Mouse (Mus musculus): ENCODE measurements around the gene Sowahd.
"Not testable (repeated sequence)": the region's sequence is repeated elsewhere in the genome, so short reads cannot be mapped to it uniquely, and the experiment has no call there.

Gene Sowahd

GRCm38 (mm10) chrX:37048066-37048889, at the start of gene Sowahd:
Gene Sowahd (plus strand): TSS chrX:37048845.
- DNase-seq, result no peak

DNA sequence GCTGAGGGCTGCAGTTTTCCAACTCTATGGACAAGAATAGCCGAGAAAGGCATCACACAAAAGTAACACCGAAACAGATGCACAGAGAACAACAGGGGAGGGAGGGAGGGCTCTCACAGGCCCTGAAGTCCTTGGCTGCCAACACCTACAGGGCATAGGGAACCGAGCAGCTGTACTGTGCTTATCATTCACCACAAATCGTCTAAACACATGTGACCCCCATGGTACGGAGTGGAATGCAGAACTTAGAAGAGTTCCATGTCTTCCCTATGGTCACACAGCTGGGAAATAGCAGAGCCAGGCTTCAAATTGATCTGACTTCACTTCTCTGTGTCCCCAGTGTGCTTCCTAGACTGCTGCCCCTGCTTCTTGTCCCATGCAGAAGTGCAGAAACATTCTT, 34.8 kb upstream of the Sowahd start:
- no peak for DNase-seq

GRCm38 (mm10) chrX:37018150-37018654, 30.4 kb upstream of the Sowahd start:
- DNase-seq, result no peak

DNA sequence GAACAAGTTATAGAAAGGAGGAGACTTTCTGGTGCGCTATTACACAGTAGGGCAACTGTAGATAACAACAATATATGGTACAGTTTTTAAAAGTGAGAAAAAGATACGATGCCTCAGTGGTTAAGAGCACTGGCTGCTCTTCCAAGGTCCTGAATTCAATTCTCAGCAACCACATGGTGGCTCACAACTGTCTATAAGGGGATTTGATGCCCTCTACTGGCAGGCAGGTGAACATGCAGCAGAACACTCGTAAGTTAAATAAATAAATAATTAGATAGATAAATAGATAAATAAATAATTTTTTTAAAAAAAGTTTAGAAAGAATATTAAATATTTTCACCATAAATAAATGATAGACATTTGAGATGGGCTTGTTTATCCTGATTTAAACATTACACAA, 29.6 kb upstream of the Sowahd start:
- no peak for DNase-seq

- DNase-seq, result peak; percentile 60
Observed at GRCm38 (mm10) chrX:37022690-37023089, 26.0 kb upstream of the Sowahd start.

- DNase-seq, result no peak
Observed at GRCm38 (mm10) chrX:37023652-37024309, 24.9 kb upstream of the Sowahd start.

DNA sequence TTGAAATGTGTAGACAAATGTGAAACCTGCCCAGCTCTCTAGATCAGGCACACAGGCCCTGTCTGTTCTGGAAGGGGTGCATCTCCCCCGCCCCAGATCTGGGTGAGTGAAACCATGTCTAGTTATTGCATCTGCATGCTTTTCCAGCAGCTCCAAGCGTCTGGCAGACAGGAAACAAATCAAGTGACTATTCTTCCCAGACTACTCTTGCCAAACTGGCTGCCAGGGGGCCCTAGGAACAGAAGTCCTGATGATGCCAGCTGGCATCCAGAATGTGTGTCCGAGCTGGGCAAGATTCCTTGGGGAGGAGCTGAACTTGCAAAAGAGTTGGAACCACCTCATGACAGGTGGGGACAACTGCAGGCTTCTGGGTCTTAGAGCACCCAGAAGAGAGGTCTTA, 20.3 kb upstream of the Sowahd start:
- no peak for DNase-seq

DNA sequence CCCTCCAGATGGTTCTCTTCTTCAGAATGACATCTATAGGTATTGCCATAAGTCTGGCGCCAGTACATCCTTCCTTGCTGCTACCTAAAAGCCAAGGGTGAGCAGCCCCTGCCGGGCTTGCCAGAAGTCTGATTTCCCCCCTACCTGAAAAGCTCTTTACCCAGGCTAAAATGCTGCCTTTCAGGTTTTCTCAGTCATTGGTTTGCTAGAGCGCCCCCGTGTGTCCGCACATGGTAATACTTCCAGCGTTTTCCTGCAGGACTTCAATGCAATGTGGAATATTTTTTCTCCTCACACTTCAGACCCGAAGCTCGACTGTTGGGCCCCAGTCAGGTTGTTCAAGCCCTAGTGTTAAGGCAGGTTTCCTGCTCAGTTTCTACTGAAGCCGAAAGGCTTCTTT, 5.9 kb upstream of the Sowahd start:
- peak; percentile 54 for DNase-seq

DNA sequence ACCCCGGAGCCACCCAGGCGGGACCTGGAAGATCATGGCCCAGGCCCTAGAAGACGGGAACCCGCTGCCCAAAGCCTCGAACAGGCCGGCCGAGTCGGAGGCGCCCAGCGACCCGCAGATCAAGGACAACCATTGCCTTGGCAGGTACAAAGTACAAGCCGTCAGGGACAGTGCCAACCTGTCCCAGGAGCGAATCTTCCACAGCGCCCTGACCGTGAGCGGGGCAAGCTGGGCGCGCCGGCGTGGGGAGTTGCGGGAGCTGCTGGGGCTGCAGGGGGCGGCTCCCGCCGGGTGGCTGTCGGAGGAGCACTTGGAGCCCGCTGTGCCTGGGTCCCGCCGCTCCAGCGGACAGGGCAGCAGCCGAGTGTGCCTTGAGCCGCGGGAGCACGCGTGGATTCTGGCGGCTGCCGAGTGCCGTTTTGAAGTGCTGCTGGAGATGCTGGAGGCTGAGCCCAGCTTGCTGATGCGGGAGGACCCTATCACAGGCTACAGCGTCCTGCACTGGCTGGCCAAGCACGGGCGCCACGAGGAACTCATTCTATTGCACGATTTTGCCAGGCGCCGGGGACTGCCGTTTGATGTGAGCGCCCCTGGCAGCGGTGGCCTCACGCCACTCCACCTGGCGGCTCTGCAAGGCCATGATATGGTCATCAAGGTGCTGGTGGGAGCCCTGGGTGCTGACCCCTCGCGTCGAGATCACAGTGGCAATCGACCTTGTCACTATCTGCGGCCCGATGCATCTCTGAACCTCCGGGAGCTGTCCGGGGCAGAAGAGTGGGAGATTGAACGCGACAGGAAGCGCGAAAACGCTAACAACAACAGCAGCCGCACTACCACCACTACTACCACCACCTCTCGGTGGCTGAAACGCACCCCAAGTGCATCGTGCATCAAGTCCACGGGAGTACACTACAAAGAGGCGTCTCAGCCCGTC, 512 bp downstream of the Sowahd start:
- no peak for DNase-seq

GRCm38 (mm10) chrX:37063902-37064301, 15.3 kb downstream of the Sowahd start:
- DNase-seq, result no peak

- no peak for DNase-seq
Observed at GRCm38 (mm10) chrX:37067299-37067698, 18.7 kb downstream of the Sowahd start.

DNA sequence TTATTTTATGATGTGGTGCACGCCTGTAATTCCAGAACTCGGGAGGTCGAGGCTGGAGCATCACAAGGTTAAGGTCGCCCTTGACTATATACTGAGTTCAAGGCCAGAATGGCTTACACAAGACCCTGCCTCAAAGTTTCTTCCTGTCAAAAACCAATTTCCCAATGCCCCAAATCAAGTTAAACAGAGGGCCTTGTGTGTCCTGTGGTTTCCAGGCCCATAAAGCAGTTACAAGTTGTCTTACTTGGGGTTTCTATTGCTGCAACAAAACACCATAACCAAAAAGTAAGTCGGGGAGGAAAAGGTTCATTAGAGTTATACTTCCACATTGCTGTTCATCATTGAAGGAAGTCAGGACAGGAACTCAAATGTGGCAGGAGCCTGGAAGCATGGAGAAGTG, 20.1 kb downstream of the Sowahd start:
- no peak for DNase-seq

GRCm38 (mm10) chrX:37074262-37074892, 25.7 kb downstream of the Sowahd start:
- peak; percentile 47 for DNase-seq

- no peak for DNase-seq
Observed at GRCm38 (mm10) chrX:37076651-37077050, 28.0 kb downstream of the Sowahd start.

DNA sequence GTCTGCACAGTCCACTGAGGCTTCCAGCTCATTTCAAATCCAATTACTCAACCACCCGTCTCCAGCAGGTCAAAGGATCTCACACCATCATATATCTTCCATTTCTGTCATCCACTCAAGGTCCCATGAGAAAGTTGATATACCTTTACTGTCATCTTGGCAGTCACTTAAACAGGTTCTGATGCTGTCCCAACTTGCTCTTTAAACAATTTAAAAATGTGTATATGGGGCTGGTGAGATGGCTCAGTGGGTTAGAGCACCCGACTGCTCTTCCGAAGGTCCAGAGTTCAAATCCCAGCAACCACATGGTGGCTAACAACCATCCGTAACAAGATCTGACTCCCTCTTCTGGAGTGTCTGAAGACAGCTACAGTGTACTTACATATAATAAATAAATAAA, 31.7 kb downstream of the Sowahd start:
- not testable (repeated sequence) for DNase-seq

GRCm38 (mm10) chrX:37081194-37081593, 32.5 kb downstream of the Sowahd start:
- DNase-seq, result no peak

DNA sequence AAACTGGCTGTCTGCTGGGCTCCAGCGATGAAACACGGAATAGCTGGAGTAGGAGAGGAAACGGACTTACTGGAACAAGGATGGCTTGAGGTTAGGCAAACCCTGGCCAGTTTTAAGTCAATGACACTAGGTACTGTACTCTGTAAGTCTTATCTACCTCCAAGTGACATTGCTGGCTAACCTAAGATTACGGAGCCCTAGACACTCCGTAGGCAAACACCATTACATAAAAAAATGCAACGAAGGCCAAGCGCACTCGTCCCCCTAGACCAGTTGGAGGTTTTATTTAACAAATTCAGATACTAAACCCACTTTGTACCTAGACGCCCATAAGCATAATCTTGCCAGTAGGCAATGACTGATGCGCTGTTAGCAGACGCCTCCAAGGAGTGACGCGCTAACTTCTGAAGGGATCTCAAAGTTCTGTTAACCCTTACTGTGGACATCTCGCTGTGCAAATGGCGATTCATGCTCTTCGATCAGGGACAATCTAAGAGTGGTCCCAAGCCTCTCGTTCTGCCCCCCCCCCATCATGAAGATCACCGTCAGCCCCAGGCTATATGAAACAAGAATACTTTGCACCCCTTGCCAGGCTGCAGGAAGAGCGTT, 35.8 kb downstream of the Sowahd start:
- DNase-seq, result peak; percentile 8

GRCm38 (mm10) chrX:37084927-37085660, 36.4 kb downstream of the Sowahd start, which contains the start of gene Rpl39:
Gene Rpl39 (minus strand): TSS chrX:37085402.
- peak; percentile 91 for DNase-seq

- DNase-seq, result no peak
Observed at GRCm38 (mm10) chrX:37085665-37086064, 37.0 kb downstream of the Sowahd start.

DNA sequence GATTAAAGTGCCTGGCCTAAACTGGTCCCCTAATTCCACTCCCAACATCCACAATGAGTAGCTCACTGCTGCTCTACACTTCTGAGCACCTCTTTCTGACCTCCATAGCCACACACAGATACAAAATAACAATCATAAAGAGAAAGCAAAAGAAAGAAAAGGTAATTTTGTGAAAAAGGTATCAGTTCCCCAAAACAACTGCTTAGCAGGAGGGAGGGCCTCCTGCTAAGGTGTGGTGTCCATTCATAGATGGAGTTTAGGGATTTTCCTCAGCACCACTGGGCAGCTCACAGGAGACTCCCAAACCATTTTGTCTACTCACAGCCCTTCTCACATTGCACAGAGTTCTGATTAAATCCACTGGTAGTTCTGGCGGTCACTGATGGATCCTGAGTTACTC, 40.1 kb downstream of the Sowahd start:
- no peak for DNase-seq

GRCm38 (mm10) chrX:37091457-37091856, 42.8 kb downstream of the Sowahd start:
- no peak for DNase-seq
